Mouse (Mus musculus) adrenal gland, adult 10 weeks (tissue): ENCODE data around the gene Ankrd31. TPM values are rescaled to one million over a fixed set of nuclear protein-coding genes. Genes with fewer than 3 reads are reported as not detected.

ENCODE experiments used
- polyA plus RNA-seq: library from polyadenylated mRNA; stranded (reverse); fragments of 350-450 nt; fragmentation: Illumina TruSeq; extraction: RNeasy Lipid Tissue Mini Kit (QIAGEN cat#74804); gene quantifications from one replicate; pipeline ENCODE4 v1.2.3, GENCODE M21; 2014; ENCODE audit warnings: low read depth, low replicate concordance

Ankrd31 gene
- polyA plus RNA-seq: not detected

DNA sequence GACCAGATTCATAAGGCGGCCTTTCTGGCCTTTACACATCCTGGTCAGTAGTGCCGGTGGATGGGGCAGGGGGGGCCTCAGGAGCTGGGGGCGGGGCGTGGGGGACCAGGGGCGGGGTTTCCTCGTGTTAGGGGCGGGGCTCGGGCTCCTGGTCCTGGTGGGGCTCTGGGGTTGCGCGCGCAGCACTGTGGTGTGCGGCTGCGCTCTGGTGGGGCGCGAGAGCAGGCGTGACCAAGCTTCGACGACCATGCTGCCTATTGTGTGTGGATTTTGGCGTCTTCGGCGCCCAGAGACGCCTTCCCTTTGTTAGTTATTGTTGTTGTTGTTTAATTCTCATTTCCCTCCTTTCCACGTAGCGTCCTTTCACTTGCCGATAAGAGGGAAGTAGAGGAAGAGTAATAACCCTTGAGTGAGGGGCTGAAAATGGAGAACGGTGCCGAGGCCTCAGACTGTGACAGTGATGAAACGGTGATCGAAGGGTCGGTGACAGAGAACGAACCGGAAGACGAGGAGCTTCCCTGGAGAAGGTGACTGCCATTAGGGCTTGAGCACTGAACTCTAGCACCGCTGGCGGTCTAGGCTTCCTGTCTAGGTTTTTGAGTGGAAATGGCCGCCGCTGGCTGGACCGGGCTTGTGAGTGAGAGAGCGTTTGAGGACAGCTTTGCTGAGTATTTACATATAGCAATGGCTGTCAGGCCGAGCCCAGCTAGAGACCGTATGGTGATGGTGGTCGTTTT is at the start of gene Ankrd31:
Gene Ankrd31 (plus strand): TSS at position 164 of the 737 bp plus-strand sequence.

DNA sequence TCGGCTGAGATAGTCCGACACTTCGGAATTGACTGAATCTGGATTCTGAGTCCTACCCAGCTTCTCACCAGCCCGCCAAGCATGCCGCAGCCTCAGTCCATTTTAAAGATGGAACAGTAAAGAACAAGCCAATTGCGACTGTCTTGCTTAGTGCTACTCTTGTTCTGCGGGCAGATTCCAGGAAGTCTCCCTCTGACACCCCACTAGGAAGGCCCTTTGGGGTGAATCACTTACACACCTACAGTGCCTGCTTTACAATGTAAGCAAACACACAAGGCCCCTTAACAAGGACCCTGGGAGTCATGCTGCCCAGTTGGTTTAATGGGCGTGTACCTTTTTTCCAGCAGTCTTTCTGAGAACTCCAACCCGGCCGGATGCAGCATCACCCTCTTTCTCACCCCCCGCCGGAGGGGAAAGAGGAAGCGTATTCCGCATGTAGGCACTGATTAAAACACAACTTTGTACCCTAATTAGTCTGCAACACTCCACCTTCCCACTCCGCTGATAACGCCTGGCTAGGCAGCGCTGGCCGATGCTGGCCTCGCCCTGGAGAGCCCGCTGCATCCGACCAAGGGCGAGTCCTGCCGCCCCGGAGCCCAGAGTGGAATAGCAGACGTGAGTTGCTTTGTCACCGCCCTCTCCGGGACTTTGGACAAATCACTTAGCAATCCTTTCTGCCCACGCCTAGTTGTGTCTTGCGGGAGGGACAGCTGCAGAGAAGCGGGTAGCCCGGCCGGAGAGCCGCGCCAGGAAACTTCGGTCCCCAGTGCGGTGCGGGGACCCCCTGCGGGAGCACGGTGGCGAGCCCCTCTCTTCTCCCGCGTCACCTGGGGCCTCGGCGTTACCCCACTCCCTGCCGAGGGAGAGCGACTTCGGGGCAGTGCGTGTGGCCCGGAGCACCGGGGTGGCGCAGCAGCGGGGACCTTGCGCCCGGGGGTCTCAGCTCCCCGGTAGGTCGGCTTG is 176.2 kb downstream of the Ankrd31 start, which contains the start of gene Gcnt4:
Gene Gcnt4 (plus strand): TSS at position 691 of the 963 bp plus-strand sequence.

Other genes starting within 250 kb of the Ankrd31 start
- gene Polk, start 205.7 kb upstream of the Ankrd31 start, polyA plus RNA-seq: 103 TPM
- 394 TPM for gene Col4a3bp, start 205.7 kb upstream of the Ankrd31 start, polyA plus RNA-seq
- gene Hmgcr, start 77.3 kb upstream of the Ankrd31 start, polyA plus RNA-seq: 44.6 TPM
- 0.64 TPM for gene Gcnt4, start 176.4 kb downstream of the Ankrd31 start, polyA plus RNA-seq